Mouse (Mus musculus) megakaryocyte, embryonic 14.5 days (primary cell): ENCODE data around the gene Tpd52l1.

Experiments
- FLI1 ChIP-seq: IDR thresholded peaks from 2 replicates; pipeline ENCODE4 v1.6.1; 2012; ENCODE audit warnings: low read length, inconsistent platforms, mixed read lengths
- GATA1 ChIP-seq: IDR thresholded peaks from 3 replicates; pipeline ENCODE4 v1.6.1; 2012; ENCODE audit warnings: mixed read lengths, low read length, inconsistent platforms, borderline replicate concordance

DNA sequence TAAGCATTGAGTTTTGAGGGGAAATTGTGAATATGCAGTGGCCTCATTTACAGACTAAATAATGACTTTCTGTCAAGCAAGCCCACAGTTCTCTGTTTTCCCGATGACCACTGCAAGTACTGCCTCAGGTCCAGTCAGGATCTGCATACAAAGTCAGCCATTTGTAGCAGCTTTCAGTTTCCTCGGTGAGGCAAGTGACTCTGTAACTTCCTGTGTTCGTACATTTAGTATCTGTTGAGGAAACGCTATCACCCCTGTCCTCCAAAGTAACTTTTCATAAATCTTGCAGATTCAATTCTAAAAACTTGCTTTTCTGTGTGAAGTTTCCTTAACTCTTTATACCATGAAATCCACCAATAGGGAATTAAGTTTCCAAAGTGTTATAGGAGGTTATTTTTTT is 19.7 kb upstream of the Tpd52l1 start:
- TF ChIP-seq GATA1 = no peak
- TF ChIP-seq FLI1 = no peak
